Mouse (Mus musculus) frontal cortex, postnatal 36 days (tissue): ENCODE measurements at regions not wholly inside any gene's neighbourhood (a gene's known extent, or its start where the extent isn't known, plus 50 kb on each side); places are given as distances from the start of the nearest gene placed in this dataset.

ENCODE experiments used
- DNase-seq, 2 experiments: peaks; one replicate each; pipeline ENCODE4 v3.0.0; 2022; ENCODE audit warnings: low spot score in 2 of 2

DNA sequence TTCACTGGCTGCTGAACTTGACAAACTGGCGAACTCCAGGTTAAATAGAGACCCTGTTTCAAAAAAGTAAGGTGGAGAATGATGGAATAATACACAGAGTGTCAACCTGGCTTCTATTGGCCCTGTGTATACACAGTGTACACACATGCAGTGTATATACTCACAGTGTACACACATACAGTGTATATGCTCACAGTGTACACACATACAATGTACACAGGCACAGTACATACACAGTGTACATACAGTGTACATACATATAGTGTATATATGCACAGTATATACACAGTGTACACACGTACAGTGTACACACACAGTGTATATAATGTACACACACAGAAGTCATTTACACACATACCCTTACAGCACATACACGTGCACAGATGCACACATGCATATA is 52.4 kb upstream of the Aldh1b1 start:
- DNase-seq, result no peak

DNA sequence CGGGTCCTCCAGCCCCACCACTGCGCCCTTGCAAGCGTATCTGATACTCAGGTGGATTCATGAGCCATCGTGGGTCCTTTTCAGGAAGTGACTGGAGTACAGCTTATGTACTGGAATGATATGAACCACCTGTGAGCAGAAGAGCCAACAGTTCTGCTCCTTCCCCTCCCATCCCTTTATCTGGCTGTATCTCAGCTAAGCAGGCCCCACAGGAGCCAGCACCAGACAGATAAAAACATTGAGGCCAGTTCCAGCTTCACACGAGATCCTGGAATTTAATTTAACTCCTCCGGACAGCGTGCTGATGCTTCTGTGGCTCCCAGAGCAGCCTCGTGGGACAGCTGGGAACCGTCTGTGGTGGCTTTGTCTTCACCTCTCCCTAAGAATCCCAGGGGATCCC is 53.1 kb upstream of the Aldh1b1 start:
- no peak for DNase-seq

DNA sequence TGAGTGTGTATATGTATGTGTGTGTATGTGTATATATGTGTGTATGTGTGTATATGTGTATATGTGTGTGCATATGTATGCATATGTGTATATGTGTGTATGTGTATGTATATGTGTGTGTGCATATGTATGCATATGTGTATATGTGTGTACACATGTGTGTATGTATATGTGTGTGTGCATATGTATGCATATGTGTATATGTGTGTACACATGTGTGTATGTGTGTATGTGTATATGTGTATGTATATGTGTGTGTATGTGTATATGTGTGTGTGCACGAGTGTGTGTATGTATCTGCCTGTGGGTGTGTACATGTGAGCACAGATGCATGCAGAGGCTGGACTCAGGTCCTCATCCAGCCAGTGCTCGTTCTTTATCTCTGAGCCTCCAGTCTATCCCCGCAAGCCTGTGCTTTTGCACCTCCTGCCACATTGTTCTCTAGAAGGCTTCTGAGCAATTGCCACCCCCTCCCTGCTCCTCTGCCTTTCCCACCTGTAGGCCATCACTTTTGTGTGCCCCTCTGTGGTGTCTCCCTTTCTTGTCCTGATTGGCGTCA is 53.9 kb upstream of the Aldh1b1 start:
- no peak for DNase-seq

DNA sequence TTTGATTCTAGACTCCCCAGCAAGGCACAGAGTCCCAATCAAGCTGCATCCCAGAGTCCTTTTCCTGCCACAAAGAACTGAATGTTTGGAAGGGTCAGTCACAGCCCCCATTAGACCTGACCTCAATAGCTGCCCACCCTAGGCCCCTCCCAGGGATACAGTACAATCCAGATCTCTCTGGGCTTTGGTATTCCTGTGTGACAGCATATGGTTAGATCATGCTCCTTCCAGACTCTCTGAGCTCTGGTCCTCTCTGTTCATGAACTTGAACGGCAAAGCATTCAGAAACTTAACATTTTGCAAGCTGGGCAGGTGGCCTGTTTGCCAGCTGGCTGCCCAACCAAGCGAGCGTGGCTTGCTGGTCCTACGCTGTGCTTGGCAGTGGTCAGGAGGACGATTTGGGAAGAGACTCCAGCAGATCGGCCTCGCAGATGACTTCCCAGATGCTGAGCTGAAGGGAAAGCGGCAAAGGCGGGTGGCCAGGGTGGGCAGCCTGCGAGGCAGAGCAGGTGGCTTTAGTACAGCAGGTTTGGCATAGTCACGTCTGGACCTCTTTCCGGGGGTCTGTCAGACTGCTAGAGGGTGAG is 58.0 kb upstream of the Aldh1b1 start:
- no peak for DNase-seq

DNA sequence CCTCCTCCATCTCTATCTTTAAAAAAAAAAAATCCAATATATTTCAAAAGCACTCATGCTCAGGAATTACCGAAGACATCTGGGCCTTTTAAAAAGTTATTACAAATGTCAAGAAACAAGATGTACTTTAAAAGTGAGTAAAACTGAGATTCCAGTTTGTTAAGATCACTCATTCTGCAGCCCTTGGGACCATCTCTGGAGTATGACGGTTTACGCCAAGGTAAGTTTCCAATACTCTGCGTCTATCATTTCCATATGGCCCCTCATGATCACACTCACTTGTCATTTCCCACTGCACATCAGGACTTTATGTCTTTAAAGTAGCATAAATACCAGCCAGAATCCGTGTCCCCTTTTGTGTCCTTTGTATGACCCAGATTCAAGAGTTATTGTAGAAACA is 58.5 kb upstream of the Aldh1b1 start:
- no peak for DNase-seq

DNA sequence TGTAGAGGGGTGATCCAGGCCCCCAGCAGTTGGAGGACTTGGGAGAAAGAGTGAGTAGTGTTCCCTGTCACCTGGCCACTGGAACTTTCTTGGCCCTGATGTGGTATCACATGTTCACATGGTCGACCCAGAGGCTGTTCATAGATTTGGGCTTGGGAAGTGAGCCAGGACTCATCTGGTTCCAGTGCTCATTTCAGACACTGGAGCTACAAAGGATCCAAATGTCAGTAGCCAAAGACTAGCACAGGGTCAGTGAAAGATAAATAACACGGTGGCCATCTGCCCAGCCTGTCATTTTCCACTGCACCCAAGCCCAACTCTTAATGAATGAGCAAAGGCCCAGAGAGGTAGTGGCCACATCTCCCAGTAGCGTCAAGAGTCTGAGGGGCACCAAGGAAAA is 59.1 kb upstream of the Aldh1b1 start:
- DNase-seq, result no peak

DNA sequence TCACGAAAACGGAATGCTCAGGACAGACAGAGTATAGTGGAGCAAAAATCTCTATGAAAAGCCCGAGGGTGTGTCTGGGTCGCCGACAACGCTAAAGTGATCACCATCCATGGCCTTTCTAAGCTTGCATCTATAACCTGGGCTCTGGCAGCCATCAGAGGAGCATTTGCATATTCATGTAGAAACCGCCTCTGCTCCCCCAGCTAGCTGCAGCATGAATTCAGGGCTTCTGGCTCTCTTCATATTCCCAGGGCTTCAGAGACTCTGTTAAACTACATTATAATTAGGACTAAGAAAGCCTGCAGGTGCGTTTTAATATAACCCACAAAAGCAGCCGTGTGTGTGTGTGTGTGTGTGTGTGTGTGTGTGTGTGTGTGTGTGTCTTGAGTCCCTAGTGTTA is 59.7 kb upstream of the Aldh1b1 start:
- no peak for DNase-seq

DNA sequence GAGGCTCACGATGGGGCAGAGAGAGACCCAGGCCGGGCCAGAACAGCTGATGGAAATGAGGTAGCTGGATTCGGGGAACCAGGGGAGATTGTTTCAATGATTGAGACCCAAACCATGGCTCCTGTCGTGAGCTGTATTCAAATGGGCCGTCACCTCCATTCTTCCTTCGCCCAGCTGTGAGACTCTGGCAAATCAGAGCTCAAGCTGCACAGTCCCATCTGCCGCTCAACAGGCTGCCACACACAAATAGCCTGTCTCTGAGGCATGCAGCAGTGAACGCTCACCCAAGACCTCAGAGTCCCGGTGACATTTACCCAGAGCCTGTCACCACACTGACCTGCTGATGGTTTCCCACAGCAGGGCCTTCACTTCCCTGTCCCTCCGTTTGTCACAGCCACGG is 60.1 kb upstream of the Aldh1b1 start:
- DNase-seq, result no peak

DNA sequence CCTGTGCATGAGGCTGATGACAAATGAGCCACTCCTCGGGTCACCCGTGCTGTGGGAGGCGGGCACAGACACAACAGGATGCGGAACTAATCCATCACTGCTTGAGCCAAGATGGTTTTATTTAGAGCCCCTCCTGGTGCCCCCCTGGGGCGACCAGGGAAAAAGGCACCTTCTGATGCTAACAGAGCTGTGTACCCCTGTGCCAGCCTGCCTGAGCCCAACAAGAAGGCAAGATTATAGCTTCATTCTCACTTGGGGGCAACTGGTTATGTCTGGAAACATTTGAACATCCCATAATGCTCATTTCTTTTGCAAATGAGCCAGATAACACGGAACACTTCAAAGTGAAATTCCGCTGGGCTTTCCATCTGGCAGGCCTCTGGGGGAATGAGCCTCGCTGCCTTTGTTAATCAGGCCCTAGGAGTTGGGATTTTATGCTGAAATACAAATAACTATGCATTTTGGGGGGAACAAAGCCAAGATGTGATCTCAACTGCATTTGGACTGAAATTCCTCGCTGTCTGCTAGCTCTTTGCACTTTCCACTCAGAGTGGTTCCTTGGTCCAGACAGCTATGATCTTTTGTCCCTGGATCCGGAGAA is 62.5 kb upstream of the Aldh1b1 start:
- no peak for DNase-seq

DNA sequence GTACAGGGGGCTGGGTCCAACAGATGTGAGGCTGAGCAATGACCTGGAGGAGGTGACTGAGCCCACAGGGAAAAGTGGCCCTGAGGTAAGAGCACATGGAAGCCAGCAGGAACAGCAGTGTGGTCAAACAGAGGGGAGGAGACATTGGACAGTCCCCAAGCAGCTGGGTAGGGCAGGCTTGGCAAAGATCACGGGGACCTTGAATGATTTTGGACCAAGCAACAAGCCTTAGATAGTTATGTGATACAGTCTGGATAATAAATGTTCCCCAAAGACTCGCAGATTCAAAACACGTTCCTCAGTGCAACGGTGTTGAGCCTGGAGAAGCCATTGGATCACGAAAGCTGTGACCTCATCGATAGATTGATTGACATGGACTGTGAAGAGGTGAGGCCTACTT is 64.8 kb upstream of the Aldh1b1 start:
- no peak for DNase-seq

DNA sequence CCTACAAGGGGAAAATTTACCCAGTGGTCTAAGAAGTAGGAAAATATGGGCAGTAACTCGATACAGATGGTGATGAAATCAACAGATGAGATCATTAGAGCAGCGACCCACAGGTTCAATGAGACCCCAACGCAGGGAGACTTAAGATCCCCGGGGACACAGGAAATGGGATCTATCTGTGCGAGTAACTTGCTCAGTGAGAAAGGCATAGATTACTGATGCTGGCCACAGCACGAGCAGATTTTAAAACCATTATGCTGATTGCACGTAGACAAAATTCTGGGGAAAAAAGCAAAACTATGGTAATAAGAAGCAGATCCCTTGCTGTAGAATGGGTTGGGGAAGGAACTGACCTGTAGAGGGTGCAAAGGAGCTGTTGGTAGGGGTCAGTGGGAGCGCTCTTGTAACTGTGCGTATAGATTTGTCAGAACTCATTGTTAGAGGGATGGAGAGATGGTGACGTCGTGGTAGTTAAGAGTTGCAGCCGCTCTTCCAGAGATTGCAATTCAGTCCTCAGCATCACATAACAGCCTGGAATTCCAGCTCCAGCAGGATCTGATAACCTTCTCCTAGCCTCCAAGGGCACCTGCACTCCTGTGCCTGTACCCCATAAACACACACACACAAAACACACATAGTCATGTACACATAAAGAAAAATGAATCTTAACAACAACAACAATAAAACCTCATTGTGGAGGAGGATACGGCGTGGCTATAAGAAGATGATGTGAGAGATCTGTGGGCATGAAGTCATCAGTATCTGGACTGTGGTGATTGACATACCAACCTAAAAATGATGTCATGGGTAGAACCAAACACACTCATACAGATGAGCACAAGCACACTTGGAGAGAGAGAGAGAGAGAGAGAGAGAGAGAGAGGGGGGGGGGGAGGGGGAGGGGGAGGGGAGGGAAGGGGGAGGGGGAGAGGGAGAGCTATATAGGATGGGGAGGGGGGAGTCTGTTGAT is 67.7 kb upstream of the Aldh1b1 start:
- DNase-seq, result no peak

DNA sequence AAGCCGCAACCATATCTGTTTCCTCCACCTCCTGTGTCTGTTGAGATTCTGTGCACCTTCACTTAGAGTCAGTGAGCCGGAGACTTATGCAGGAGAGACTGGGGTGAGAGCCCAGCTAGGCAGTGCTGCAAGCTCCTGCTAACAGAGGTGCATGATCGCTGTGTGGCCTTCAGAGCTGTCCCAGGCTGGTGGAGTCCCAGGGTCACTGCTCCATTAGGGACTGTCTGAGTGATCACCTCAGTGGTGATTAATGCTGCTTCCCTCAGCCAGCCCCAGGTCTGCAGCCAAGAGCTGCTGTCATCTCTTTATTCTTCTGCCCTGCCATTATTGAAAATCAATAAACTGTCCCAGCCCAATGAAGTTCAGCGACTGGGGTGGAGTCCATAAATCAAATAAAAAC is 69.0 kb upstream of the Aldh1b1 start:
- DNase-seq, result no peak

DNA sequence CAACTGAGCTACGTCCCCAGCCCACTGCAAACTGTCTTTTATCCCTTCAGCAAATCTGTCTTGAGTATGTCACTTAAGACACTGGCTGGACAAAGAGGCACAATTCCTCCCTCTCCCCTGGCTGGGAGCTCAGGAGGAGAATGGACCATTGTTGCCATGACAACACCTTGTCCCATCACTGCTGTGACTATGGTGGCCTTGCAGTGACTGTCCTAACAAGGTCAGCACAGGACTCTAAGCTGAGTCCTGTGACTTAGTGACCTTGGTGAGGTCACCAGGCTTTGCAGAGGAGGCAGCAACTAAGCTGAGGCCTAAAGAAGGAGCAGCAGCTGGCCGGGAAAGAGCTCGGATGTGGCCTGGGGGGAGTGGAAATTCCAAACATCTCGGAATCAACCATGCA is 70.0 kb upstream of the Aldh1b1 start:
- DNase-seq, result no peak

DNA sequence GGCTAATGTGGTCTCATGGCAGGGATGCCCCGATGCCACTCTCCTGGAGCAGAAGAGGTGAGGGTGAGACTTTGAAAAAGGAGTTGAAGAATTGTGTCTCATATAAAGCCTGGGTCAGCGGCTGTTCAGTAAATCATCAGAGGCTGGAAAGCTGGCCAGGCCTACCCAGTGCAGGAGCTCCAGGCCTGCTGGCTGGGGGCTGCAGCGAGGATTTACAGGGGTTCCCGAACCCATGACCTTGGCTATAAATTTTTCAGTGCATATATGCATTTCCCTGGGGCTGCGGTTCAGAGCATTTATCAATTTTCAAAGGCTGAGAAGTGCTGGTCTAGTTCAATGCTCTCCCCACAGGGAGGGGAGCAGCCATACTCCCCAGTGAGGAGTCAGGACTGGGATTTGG is 70.9 kb upstream of the Aldh1b1 start:
- no peak for DNase-seq

DNA sequence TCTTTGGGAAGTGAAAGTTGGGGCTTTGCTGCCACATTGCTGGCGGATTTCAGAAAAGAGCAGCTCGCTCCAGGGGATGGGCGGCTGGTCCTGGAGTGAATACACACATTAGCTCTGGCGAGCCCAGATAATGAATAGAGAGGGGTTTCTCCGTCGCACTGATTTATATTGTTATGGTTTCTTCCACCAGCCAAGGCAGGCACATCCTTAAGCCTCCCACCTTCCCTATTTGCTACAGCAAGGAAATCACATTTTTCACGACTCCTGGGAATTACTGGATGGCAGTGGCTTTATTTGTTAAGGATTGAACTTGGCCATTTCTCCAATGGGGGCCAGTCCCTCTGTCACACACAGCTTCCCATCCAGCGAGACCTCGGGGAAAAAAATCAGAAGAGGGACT is 71.3 kb upstream of the Aldh1b1 start:
- DNase-seq, result no peak

DNA sequence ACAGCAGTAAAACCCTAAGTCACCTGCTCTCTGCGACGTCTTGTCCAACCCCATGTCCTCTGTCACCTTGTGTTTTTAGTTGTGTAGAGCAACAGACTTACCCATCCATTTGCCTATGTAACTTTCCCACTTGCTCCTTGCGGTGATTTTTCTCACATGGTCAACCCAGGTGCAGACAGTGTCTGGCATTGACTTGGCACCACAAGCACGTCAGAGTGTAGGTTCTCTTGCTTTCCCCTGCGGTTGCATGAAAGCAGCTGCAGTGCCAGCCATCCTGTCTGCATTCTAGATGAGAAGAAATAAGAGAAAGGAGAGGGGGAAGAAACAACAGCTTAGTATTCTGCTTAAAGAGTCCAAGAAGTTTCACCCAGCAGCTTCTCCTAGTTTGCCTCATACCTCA is 72.0 kb upstream of the Aldh1b1 start:
- no peak for DNase-seq

DNA sequence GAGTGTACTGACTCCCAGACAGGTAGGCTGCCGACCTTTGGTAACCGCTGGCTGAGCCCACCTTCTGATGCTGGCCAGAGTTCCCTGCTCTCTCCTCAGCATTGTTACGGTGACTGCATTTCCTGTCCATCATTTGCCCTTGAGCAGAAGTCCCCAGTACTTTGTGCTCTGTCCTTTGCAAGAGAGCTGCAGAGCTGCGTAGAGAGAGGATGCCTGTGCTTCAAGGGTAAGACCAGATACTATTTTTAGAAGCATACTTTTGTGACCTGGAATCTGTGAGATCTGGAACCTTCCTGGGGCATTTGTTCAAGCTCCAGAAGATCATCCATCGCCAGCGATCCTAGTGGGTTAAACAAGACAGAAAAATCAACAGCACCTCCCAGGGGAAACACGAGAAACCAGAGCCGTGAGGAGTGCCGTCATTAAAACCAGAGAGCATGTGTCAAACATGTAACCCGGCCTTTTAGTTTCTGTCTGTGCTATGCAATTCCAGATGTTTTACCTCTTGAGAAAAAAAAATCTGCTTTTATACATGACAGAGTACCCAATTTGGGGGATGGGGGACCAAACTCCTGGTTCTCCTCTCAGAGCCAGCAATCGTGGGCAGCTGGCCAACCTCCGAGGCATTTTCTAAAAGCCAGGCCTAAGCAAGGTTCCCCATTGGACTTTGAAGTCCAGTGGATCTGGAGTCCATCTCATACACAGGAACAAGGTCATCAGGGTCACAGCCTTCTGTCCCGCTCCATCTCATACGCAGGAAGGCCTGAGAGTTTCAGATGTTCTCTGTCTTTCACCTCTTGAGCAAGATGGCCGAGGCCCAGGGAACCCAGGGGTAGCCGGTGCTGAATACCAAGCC is 73.5 kb upstream of the Aldh1b1 start:
- DNase-seq, result no peak

DNA sequence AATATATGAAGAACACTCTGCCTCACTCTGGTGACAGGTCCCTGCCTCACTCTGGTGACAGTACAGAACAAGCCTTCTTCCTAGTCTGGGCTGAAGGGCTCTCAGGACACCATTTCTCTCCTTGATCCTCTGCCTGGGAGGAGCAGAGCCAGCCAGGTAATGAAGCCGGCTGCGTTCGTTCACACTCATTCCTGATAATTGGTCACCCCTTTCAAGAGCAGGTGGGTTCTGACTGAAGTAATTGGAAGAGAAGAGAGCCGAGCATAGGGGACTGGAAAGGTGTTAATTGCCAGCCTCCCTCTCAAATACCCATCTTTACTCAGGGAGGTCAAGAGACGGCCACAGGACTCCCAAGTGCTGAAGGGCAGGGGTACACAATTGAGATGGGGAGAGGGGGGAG is 78.5 kb upstream of the Aldh1b1 start:
- DNase-seq, result no peak

DNA sequence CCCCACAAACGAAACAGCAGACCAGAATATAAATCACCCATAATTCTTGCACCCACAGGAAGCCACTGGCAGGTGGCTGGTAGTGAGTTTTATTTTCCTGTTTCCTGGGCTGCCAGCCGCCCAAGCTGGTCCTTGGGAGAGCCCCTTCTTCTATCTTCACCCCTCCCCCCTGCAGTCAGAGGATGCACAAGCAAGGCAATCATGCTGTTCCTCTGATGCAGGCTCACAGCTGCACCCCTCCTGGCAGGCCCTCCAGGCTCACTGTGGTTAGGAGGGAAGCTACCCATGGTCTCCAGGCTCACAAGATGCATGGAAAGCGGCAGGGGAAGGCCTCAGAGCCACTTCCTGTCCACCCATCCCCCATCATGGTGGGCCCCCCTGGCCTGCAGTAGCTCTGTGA is 79.3 kb upstream of the Aldh1b1 start:
- no peak for DNase-seq

DNA sequence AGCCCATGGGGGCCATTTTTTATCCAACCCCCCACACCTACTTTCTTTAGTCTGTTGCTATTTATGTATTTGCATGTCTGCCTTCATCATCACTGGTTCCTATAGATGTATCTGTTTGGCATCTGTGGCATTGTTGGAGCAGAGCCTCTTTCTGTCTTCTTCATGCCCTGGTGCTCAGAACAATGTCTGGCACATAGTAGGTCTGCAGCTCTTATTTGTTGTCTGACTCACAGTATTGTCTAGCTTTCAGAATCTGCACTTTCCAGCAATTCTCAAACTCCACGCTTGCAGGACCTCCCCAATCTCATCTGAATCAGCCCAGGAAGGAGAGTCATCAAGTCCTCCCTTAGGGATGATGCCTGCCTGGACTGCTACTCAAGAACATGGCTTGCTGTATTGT is 82.9 kb upstream of the Aldh1b1 start:
- no peak for DNase-seq

DNA sequence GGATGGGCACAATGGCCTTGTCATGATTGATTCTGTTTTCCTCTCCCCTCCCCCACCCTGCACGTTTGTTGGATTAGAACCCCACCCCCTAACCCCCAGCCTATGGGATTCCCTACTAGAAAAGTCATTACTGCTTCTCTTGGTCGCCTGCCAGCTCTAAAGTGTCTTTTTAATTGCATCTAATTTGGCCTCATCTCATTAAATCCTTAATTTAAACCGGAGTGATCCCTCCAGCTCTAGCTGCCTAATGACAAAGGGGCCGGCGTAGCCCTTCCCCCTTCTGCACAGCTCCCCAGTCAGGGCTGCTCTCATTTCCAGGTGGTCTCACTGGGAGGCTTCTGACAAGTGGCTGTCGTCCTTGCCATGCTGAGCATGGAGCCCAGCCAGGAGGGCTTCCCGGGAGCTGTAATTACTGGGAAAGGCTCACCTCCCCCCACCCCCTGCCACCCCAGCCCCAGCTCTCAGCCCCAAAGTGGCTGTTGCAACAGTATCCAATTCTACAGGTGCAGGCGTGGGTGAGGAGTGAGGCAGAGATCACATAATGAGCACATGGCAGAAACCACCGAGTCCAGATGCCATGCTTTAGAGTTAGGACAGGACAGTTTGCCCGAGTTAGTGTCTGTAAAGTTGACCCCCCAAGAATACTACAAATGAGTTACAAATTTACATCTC is 84.8 kb upstream of the Aldh1b1 start:
- DNase-seq, result no peak
